Comparison of ENCODE assay signal across 8 mouse cellular contexts in genomic region chr5:139387329-139388194, GRCm38 (mm10). TPM values are rescaled to one million over a fixed set of nuclear protein-coding genes. Genes with fewer than 3 reads are reported as not detected.
A peak's percentile ranks its signal among the peaks of the same experiment; 100 is the strongest.
DNase-seq lines count a peak whose midpoint lies in the region; ATAC-seq and TF ChIP-seq lines count a peak whose summit lies in the region.

No protein-coding gene starts in this region.

- no peak overlapping the region for H3K9ac ChIP-seq in hindbrain, embryonic 12.5 days
- no peak overlapping the region for H3K9ac ChIP-seq in hindbrain, embryonic 11.5 days (ENCODE audit: low read depth, low read length)
- no peak overlapping the region; the same call in 1 of the 2 replicates for H3K9ac ChIP-seq in heart, postnatal 0 days (replicated peaks; ENCODE audit: low read depth, low read length)
- peak overlapping the region; percentile 96 for H3K9ac ChIP-seq in liver, embryonic 16.5 days (ENCODE audit: low read depth, low read length)

- 82% methylated on average over 10 of the region's 10 CpGs for WGBS in hindbrain, embryonic 12.5 days
- 85% methylated on average over 10 of the region's 10 CpGs for WGBS in hindbrain, embryonic 11.5 days
- 69% methylated on average over 10 of the region's 10 CpGs for WGBS in heart, postnatal 0 days
- WGBS in liver, embryonic 16.5 days (ENCODE audit: insufficient replicate concordance): 68% methylated on average over 10 of the region's 10 CpGs

- no peak for DNase-seq in hindbrain, embryonic 11.5 days (ENCODE audit: low spot score)
- no peak for DNase-seq in heart, postnatal 0 days (ENCODE audit: low spot score)
- no peak for DNase-seq in left cerebral cortex, postnatal 14 days (ENCODE audit: low spot score in 2 of 2)
- no peak for DNase-seq in yolk sac, embryonic 10.5 days (ENCODE audit: low spot score)

- no peak overlapping the region for H3K4me3 ChIP-seq in hindbrain, embryonic 12.5 days
- no peak overlapping the region for H3K4me3 ChIP-seq in hindbrain, embryonic 11.5 days (ENCODE audit: low read depth, low read length)
- no peak overlapping the region for H3K4me3 ChIP-seq in brown adipose tissue, adult 24 weeks (ENCODE audit: insufficient read depth, low read depth, low read length)
- no peak overlapping the region for H3K4me3 ChIP-seq in heart, postnatal 0 days (ENCODE audit: low read depth, low read length)
- H3K4me3 ChIP-seq in liver, embryonic 16.5 days (ENCODE audit: low read depth, low read length): peak overlapping the region; percentile 78

- intact Hi-C loops in left cerebral cortex, postnatal 14 days (cut with DNase I): no loop called here

- TF ChIP-seq EP300 in heart, postnatal 0 days (IDR thresholded peaks at IDR 0.05; ENCODE audit: low read depth): no peak

- no peak for ATAC-seq in hindbrain, embryonic 12.5 days (ENCODE audit: low FRiP score)
- no peak for ATAC-seq in hindbrain, embryonic 11.5 days (ENCODE audit: low FRiP score)
- ATAC-seq in heart, postnatal 0 days (ENCODE audit: insufficient read depth, low read depth): peak; percentile 7
- ATAC-seq in liver, embryonic 16.5 days (ENCODE audit: low read depth): no peak
- no peak for ATAC-seq in megakaryocyte progenitor cell, adult 5-6 weeks (replicated peaks; ENCODE audit: poor library complexity)

- no peaks in the 10 kb centered on the region for H3K36me3 ChIP-seq in hindbrain, embryonic 12.5 days
- H3K36me3 ChIP-seq in hindbrain, embryonic 11.5 days (ENCODE audit: control insufficient read depth, insufficient read depth, low read length): no peaks in the 10 kb centered on the region
- peaks cover 5% of the 10 kb centered on the region; the same call in 1 of the 2 replicates for H3K36me3 ChIP-seq in heart, postnatal 0 days (replicated peaks; ENCODE audit: control insufficient read depth, insufficient read depth, low read length)
- H3K36me3 ChIP-seq in liver, embryonic 16.5 days (ENCODE audit: control insufficient read depth, insufficient read depth): peaks cover 20% of the 10 kb centered on the region

- H3K9me3 ChIP-seq in hindbrain, embryonic 12.5 days (replicated peaks): no peaks in the 10 kb centered on the region
- no peaks in the 10 kb centered on the region for H3K9me3 ChIP-seq in hindbrain, embryonic 11.5 days (ENCODE audit: control insufficient read depth, low read length)
- H3K9me3 ChIP-seq in heart, postnatal 0 days (replicated peaks; ENCODE audit: control insufficient read depth, low read length): no peaks in the 10 kb centered on the region
- no peaks in the 10 kb centered on the region for H3K9me3 ChIP-seq in liver, embryonic 16.5 days (replicated peaks; ENCODE audit: control insufficient read depth, low read length)

- H3K27ac ChIP-seq in hindbrain, embryonic 12.5 days: 0 out of 2 replicates have a peak overlapping the region, but pooled peaks have one; percentile 23
- H3K27ac ChIP-seq in hindbrain, embryonic 11.5 days (ENCODE audit: low read depth, low read length): no peak overlapping the region
- H3K27ac ChIP-seq in brown adipose tissue, adult 24 weeks (replicated peaks; ENCODE audit: low read depth, low read length): peak overlapping the region; percentile 96
- H3K27ac ChIP-seq in heart, postnatal 0 days (ENCODE audit: low read depth): peak overlapping the region; percentile 85
- peak overlapping the region; percentile 100 for H3K27ac ChIP-seq in liver, embryonic 16.5 days (ENCODE audit: low read length)

- TF ChIP-seq CTCF in heart, postnatal 0 days (IDR thresholded peaks at IDR 0.05; ENCODE audit: low read depth): no peak

- no peak overlapping the region for H3K4me2 ChIP-seq in hindbrain, embryonic 12.5 days (replicated peaks)
- no peak overlapping the region for H3K4me2 ChIP-seq in hindbrain, embryonic 11.5 days (replicated peaks; ENCODE audit: low read depth, low read length)
- no peak overlapping the region for H3K4me2 ChIP-seq in heart, postnatal 0 days (ENCODE audit: low read depth, low read length)
- peak overlapping the region; percentile 80 for H3K4me2 ChIP-seq in liver, embryonic 16.5 days (ENCODE audit: low read depth, low read length)

- no peaks in the 10 kb centered on the region for H3K27me3 ChIP-seq in hindbrain, embryonic 12.5 days
- H3K27me3 ChIP-seq in hindbrain, embryonic 11.5 days (ENCODE audit: control insufficient read depth, insufficient read depth, low read length): no peaks in the 10 kb centered on the region; the same call in 1 of the 2 replicates
- H3K27me3 ChIP-seq in heart, postnatal 0 days (ENCODE audit: control insufficient read depth, insufficient read depth, low read length): no peaks in the 10 kb centered on the region
- H3K27me3 ChIP-seq in liver, embryonic 16.5 days (ENCODE audit: control insufficient read depth, insufficient read depth, low read depth, low read length): no peaks in the 10 kb centered on the region

- peaks cover 44% of the 10 kb centered on the region for H3K4me1 ChIP-seq in hindbrain, embryonic 12.5 days
- H3K4me1 ChIP-seq in hindbrain, embryonic 11.5 days (replicated peaks; ENCODE audit: control insufficient read depth, insufficient read depth, low read length): 0 out of 2 replicates have a peak, but pooled peaks cover 3% of the 10 kb centered on the region
- peaks cover 72% of the 10 kb centered on the region for H3K4me1 ChIP-seq in brown adipose tissue, adult 24 weeks (ENCODE audit: control insufficient read depth, insufficient read depth, insufficient read length, low read length)
- H3K4me1 ChIP-seq in heart, postnatal 0 days (ENCODE audit: control insufficient read depth, insufficient read depth): peaks cover 79% of the 10 kb centered on the region
- H3K4me1 ChIP-seq in liver, embryonic 16.5 days (ENCODE audit: control insufficient read depth, low read depth, low read length): peaks cover 87% of the 10 kb centered on the region

RNA-seq across cellular contexts. Expression of gene Gpr146, which starts 10.1 kb away (rescaled TPM):
- 1.8 and 2.4 TPM in 2 replicates for polyA plus RNA-seq in hindbrain, embryonic 12.5 days (2016; fragmentation: Nextera tagmentation; extraction: Ambion mirVana)
- 1.8 TPM in 2 replicates for polyA plus RNA-seq in hindbrain, embryonic 11.5 days (2014; fragmentation: Nextera tagmentation; extraction: Ambion mirVana)
- 18.1 and 19.7 TPM in 2 replicates for polyA plus RNA-seq in brown adipose tissue, adult 24 weeks (2012; ENCODE audit: insufficient read depth, insufficient read length, missing spikeins)
- 38.2 and 39.1 TPM in 2 replicates for total RNA-seq in heart, postnatal 0 days (2014; rRNA removed; ENCODE audit: low replicate concordance)
- polyA plus RNA-seq in heart, postnatal 0 days (2015; fragmentation: Nextera tagmentation; extraction: Ambion mirVana): 23.0 and 23.7 TPM in 2 replicates
- 20.6 and 24.1 TPM in 2 replicates for polyA plus RNA-seq in liver, embryonic 16.5 days (2015; fragmentation: Nextera tagmentation; extraction: Ambion mirVana)
- 6.0 and 6.3 TPM in 2 replicates for total RNA-seq in megakaryocyte progenitor cell, adult 5-6 weeks (2015)
- 5.7 and 6.7 TPM in 2 replicates for total RNA-seq in megakaryocyte progenitor cell, adult 5-6 weeks (2017)
- 10 to 100 TPM; 11.0 to 11.3 TPM for total RNA-seq in left cerebral cortex, postnatal 14 days (2021)

RNA-seq across cellular contexts. Expression of gene C130050O18Rik, which starts 17.5 kb away (rescaled TPM):
- polyA plus RNA-seq in hindbrain, embryonic 12.5 days (2016; fragmentation: Nextera tagmentation; extraction: Ambion mirVana): 0.45 and 0.90 TPM in 2 replicates
- polyA plus RNA-seq in hindbrain, embryonic 11.5 days (2014; fragmentation: Nextera tagmentation; extraction: Ambion mirVana): 0.11 and 0.32 TPM in 2 replicates
- 1.3 TPM in 1 of 2 replicates, not detected in the other for polyA plus RNA-seq in brown adipose tissue, adult 24 weeks (2012; ENCODE audit: insufficient read depth, insufficient read length, missing spikeins)
- total RNA-seq in heart, postnatal 0 days (2014; rRNA removed; ENCODE audit: low replicate concordance): 1.7 and 1.8 TPM in 2 replicates
- polyA plus RNA-seq in heart, postnatal 0 days (2015; fragmentation: Nextera tagmentation; extraction: Ambion mirVana): 0.23 and 0.31 TPM in 2 replicates
- polyA plus RNA-seq in liver, embryonic 16.5 days (2015; fragmentation: Nextera tagmentation; extraction: Ambion mirVana): 1.2 and 1.6 TPM in 2 replicates
- total RNA-seq in megakaryocyte progenitor cell, adult 5-6 weeks (2015): 1.8 and 2.3 TPM in 2 replicates
- 1.3 and 2.1 TPM in 2 replicates for total RNA-seq in megakaryocyte progenitor cell, adult 5-6 weeks (2017)
- total RNA-seq in left cerebral cortex, postnatal 14 days (2021): under 1 TPM in 1 of 2 experiments, not detected in 1; 0.23 TPM

RNA-seq across cellular contexts. Expression of gene Cyp2w1, which starts 35.1 kb away (rescaled TPM):
- polyA plus RNA-seq in hindbrain, embryonic 12.5 days (2016; fragmentation: Nextera tagmentation; extraction: Ambion mirVana): 0.41 and 0.46 TPM in 2 replicates
- not detected in 2 replicates for polyA plus RNA-seq in hindbrain, embryonic 11.5 days (2014; fragmentation: Nextera tagmentation; extraction: Ambion mirVana)
- polyA plus RNA-seq in brown adipose tissue, adult 24 weeks (2012; ENCODE audit: insufficient read depth, insufficient read length, missing spikeins): not detected in 2 replicates
- total RNA-seq in heart, postnatal 0 days (2014; rRNA removed; ENCODE audit: low replicate concordance): not detected in 2 replicates
- not detected in 2 replicates for polyA plus RNA-seq in heart, postnatal 0 days (2015; fragmentation: Nextera tagmentation; extraction: Ambion mirVana)
- 0.42 TPM in 1 of 2 replicates, not detected in the other for polyA plus RNA-seq in liver, embryonic 16.5 days (2015; fragmentation: Nextera tagmentation; extraction: Ambion mirVana)
- not detected in 2 replicates for total RNA-seq in megakaryocyte progenitor cell, adult 5-6 weeks (2015)
- total RNA-seq in megakaryocyte progenitor cell, adult 5-6 weeks (2017): not detected in 2 replicates
- not detected for total RNA-seq in left cerebral cortex, postnatal 14 days (2021)

RNA-seq across cellular contexts. Expression of gene Gper1, which starts 35.4 kb away (rescaled TPM):
- 5.0 TPM in 2 replicates for polyA plus RNA-seq in hindbrain, embryonic 12.5 days (2016; fragmentation: Nextera tagmentation; extraction: Ambion mirVana)
- polyA plus RNA-seq in hindbrain, embryonic 11.5 days (2014; fragmentation: Nextera tagmentation; extraction: Ambion mirVana): 2.0 and 2.4 TPM in 2 replicates
- polyA plus RNA-seq in brown adipose tissue, adult 24 weeks (2012; ENCODE audit: insufficient read depth, insufficient read length, missing spikeins): 1.8 TPM in 1 of 2 replicates, not detected in the other
- 1.3 and 4.5 TPM in 2 replicates for total RNA-seq in heart, postnatal 0 days (2014; rRNA removed; ENCODE audit: low replicate concordance)
- 1.0 and 2.0 TPM in 2 replicates for polyA plus RNA-seq in heart, postnatal 0 days (2015; fragmentation: Nextera tagmentation; extraction: Ambion mirVana)
- polyA plus RNA-seq in liver, embryonic 16.5 days (2015; fragmentation: Nextera tagmentation; extraction: Ambion mirVana): 0.07 and 0.15 TPM in 2 replicates
- not detected in 2 replicates for total RNA-seq in megakaryocyte progenitor cell, adult 5-6 weeks (2015)
- total RNA-seq in megakaryocyte progenitor cell, adult 5-6 weeks (2017): not detected in 2 replicates
- total RNA-seq in left cerebral cortex, postnatal 14 days (2021): 1 to 10 TPM; 4.4 to 4.7 TPM

RNA-seq across cellular contexts. Expression of gene Cox19, which starts 36.3 kb away (rescaled TPM):
- 107 and 117 TPM in 2 replicates for polyA plus RNA-seq in hindbrain, embryonic 12.5 days (2016; fragmentation: Nextera tagmentation; extraction: Ambion mirVana)
- 127 and 129 TPM in 2 replicates for polyA plus RNA-seq in hindbrain, embryonic 11.5 days (2014; fragmentation: Nextera tagmentation; extraction: Ambion mirVana)
- polyA plus RNA-seq in brown adipose tissue, adult 24 weeks (2012; ENCODE audit: insufficient read depth, insufficient read length, missing spikeins): 250 and 278 TPM in 2 replicates
- 120 and 123 TPM in 2 replicates for total RNA-seq in heart, postnatal 0 days (2014; rRNA removed; ENCODE audit: low replicate concordance)
- 88.6 and 97.6 TPM in 2 replicates for polyA plus RNA-seq in heart, postnatal 0 days (2015; fragmentation: Nextera tagmentation; extraction: Ambion mirVana)
- 42.2 and 48.1 TPM in 2 replicates for polyA plus RNA-seq in liver, embryonic 16.5 days (2015; fragmentation: Nextera tagmentation; extraction: Ambion mirVana)
- 30.3 and 32.1 TPM in 2 replicates for total RNA-seq in megakaryocyte progenitor cell, adult 5-6 weeks (2015)
- total RNA-seq in megakaryocyte progenitor cell, adult 5-6 weeks (2017): 27.1 and 29.3 TPM in 2 replicates
- total RNA-seq in left cerebral cortex, postnatal 14 days (2021): 10 to 100 TPM; 79.8 to 82.2 TPM
